Mouse (Mus musculus) midbrain, embryonic 13.5 days (tissue): ENCODE results near the gene Hist1h4b. TPM values are rescaled to one million over a fixed set of nuclear protein-coding genes. Genes with fewer than 3 reads are reported as not detected.
A peak's percentile ranks its signal among the peaks of the same experiment; 100 is the strongest.
"Not testable (repeated sequence)": the region's sequence is repeated elsewhere in the genome, so short reads cannot be mapped to it uniquely, and the experiment has no call there.

Source experiments
- ATAC-seq: fragments of 200-750 bp; cut with Nextera tagmentation; 2 replicates; pipeline ENCODE4 v1.8.0; 2017; ENCODE audit warnings: mild to moderate bottlenecking, moderate TSS enrichment, moderate library complexity
- H3K27ac ChIP-seq: fragments of 300-500 bp; sonication (generic); 2 replicates; pipeline ENCODE4 v1.5.1; 2015; ENCODE audit warnings: inconsistent platforms, mild to moderate bottlenecking, moderate library complexity
- H3K27me3 ChIP-seq: fragments of 300-500 bp; sonication (generic); 2 replicates; pipeline ENCODE4 v1.6.1; 2015; ENCODE audit warnings: mild to moderate bottlenecking, inconsistent platforms
- H3K36me3 ChIP-seq: fragments of 300-500 bp; sonication (generic); 2 replicates; pipeline ENCODE4 v1.6.1; 2015; ENCODE audit warnings: mild to moderate bottlenecking, inconsistent platforms
- H3K4me1 ChIP-seq: fragments of 300-500 bp; sonication (generic); replicated peaks from 2 replicates; pipeline ENCODE4 v1.6.1; 2015; ENCODE audit warnings: inconsistent platforms
- H3K4me2 ChIP-seq: fragments of 300-500 bp; sonication (generic); replicated peaks from 2 replicates; pipeline ENCODE4 v1.6.1; 2015; ENCODE audit warnings: moderate library complexity, mild to moderate bottlenecking, inconsistent platforms
- H3K4me3 ChIP-seq: fragments of 300-500 bp; sonication (generic); replicated peaks from 2 replicates; pipeline ENCODE4 v1.5.1; 2015; ENCODE audit warnings: mild to moderate bottlenecking, inconsistent platforms
- H3K9ac ChIP-seq: fragments of 300-500 bp; sonication (generic); replicated peaks from 2 replicates; pipeline ENCODE4 v1.6.1; 2015; ENCODE audit warnings: mild to moderate bottlenecking, inconsistent platforms
- H3K9me3 ChIP-seq: fragments of 300-500 bp; sonication (generic); 2 replicates; pipeline ENCODE4 v1.6.1; 2016; ENCODE audit warnings: mild to moderate bottlenecking, inconsistent platforms
- WGBS: fragments of 180-500 bp; shearing (Covaris S2); methylation state at CpG from one replicate; pipeline ENCODE4 v1.1.7; 2015; 5-methylcytosine and 5-hydroxymethylcytosine counted together
- polyA plus RNA-seq: library from polyadenylated mRNA; unstranded; fragments of >200 nt; fragmentation: Nextera tagmentation; extraction: Ambion mirVana; gene quantifications from 2 replicates; pipeline ENCODE4 v1.2.1, GENCODE M21; 2015

Gene Hist1h4b
- polyA plus RNA-seq, 1 experiment from 2014 or later, result 4.6 TPM

DNA sequence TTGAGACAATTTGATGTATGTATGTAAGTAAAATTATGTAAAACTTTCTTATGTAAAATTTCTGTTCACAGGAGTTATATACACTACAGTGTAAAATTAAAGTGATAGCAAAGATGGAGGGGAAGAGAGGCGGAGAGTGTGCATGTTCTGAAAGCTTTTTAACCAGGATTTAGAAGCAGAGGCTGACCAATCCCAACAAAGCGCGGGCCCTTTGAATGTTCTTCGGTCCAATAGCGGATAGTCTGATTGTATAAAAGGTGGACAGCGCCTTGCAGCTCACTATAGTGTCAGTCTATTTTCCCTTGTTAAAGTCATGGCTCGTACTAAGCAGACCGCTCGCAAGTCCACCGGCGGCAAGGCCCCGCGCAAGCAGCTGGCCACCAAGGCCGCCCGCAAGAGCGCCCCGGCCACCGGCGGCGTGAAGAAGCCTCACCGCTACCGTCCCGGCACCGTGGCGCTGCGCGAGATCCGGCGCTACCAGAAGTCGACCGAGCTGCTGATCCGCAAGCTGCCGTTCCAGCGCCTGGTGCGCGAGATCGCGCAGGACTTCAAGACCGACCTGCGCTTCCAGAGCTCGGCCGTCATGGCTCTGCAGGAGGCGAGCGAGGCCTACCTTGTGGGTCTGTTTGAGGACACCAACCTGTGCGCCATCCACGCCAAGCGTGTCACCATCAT lies 4.6 kb upstream of the Hist1h4b start, which contains the start of gene Hist1h3b:
Hist1h3b (plus strand) TSS at position 201 of the 675 bp plus-strand sequence.
- H3K27me3 ChIP-seq, H3K36me3 ChIP-seq, H3K9me3 ChIP-seq: not testable (repeated sequence)
- Histone ChIP-seq H3K27ac (peak within 1 kb of the TSS; percentile 93), H3K4me2 (peak within 1 kb of the TSS; percentile 68), H3K9ac (peak within 1 kb of the TSS; percentile 61), H3K4me3 (peak within 1 kb of the TSS; percentile 43), H3K4me1 (peaks cover 23% of the 10 kb centered on the region)
- ATAC-seq, result peak; percentile 85
- 0% methylated on average over 17 of the region's 47 CpGs for WGBS

DNA sequence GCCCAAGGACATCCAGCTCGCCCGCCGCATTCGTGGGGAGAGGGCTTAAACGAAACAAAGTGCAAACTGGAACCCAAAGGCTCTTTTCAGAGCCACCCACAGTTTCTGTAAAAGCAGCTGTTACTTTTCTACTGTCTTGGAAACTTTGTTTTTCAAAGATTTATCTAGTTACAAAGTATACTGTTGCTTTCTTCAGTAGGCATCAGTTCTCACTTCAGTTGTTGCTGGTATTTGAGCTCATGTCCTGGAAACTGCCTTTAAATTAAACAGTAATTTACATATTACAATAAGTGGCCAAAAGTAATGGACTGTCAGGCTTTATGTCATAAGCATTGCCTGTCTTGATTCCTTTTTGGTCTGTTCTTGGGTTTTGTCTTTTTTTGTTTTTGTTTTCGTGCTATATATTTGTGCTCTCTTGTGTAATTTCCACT lies 4.1 kb upstream of the Hist1h4b start:
- Histone ChIP-seq H3K9me3 (no peaks in the 10 kb centered on the region), H3K27me3 (no peaks in the 10 kb centered on the region), H3K4me2 (peak overlapping the region; percentile 56), H3K36me3 (no peaks in the 10 kb centered on the region), H3K9ac (no peak overlapping the region), H3K4me3 (peak overlapping the region; percentile 28), H3K4me1 (peaks cover 23% of the 10 kb centered on the region), H3K27ac (0 out of 2 replicates have a peak overlapping the region, but pooled peaks have one; percentile 15)
- WGBS, result 2% methylated on average over 6 of the region's 6 CpGs
- no peak for ATAC-seq

DNA sequence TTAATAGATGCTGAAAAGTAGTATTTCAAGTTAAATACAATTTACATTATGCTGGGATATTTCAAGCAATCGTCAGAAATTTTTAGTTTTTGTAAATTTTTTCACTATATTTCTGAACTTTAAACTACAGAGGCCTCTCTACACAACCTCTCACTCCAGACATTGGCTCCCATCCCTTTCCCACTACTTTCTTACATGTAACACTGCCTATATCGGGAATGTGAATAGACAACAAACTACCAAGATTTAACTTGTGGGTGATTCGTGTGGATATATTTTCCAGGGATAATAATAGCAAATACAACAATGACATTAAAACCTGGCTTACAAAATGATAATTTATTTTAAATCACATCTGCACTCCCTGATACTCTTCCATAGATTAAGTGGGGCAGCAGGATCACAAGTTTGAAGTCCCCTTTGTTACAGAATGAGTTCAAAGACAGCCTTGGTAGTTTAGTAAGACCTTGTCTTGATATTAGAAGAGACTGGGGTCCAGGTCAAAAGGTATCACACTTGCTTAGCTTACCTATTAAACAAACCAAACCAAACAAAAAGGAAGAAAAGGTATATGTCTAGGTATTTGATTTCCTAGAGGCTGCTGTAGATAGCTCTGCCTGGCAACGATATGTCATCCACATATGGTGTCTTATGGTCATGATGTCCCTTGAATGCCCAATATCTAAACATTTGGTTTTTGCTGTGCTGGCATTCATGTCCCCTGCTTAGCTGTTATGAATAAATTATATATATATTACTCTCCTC lies 3.3 kb upstream of the Hist1h4b start:
- Histone ChIP-seq H3K4me2 (peak overlapping the region; percentile 56; the same call in 1 of the 2 replicates), H3K9me3 (no peaks in the 10 kb centered on the region), H3K27ac (no peak overlapping the region), H3K9ac (no peak overlapping the region), H3K27me3 (no peaks in the 10 kb centered on the region), H3K4me1 (peaks cover 15% of the 10 kb centered on the region), H3K4me3 (no peak overlapping the region), H3K36me3 (no peaks in the 10 kb centered on the region)
- WGBS, result 60% methylated on average over 4 of the region's 4 CpGs
- ATAC-seq, result no peak

DNA sequence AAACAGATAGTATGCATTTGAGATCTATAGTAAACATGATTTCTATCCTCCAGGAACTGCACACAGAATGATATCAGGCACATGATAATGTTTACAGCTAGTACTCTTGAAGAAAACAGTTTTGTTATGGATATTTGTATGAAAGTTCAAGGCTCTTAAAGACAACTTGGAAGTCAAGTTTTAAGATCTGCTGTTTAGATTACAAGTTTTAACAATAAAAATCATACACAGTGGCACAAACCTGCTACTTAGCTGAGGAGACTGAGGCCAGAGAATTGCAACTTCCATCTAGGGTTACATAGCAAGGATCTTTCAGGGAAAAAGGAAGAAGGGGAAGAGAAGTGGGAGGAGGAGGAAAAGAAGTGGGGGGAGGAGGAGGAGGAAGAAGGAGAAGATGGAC lies 1.8 kb upstream of the Hist1h4b start:
- H3K4me1 ChIP-seq, result peaks cover 18% of the 10 kb centered on the region
- no peak for ATAC-seq
- no peaks in the 10 kb centered on the region for H3K27me3 ChIP-seq
- H3K9ac ChIP-seq, result no peak overlapping the region
- H3K9me3 ChIP-seq, result no peaks in the 10 kb centered on the region
- no peak overlapping the region for H3K27ac ChIP-seq
- no peak overlapping the region for H3K4me2 ChIP-seq
- H3K4me3 ChIP-seq, result no peak overlapping the region
- H3K36me3 ChIP-seq, result no peaks in the 10 kb centered on the region

DNA sequence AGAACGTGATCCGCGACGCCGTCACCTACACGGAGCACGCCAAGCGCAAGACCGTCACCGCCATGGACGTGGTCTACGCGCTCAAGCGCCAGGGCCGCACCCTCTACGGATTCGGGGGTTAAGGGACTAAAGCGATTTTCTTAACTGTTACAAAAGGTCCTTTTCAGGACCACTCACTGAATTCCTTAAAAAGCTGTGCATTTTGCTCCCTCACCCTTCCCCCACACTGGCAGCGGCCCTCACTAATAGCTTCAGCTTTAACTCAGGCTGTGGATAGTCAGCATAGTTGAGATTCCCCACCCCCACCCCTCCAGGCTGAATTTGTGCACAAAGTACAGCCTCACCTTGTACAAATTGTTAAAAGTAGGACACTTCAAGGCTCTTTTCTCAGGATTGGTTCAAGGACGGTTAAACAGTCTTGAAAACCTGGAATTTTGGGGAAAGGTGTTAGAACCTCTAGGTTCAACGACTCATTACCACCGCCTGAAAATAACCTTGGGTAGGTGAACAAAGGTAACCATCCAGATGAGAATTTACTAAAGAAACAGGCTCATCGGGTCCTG lies 479 bp downstream of the Hist1h4b start:
- peak; percentile 18; the same call in 1 of the 2 replicates for ATAC-seq
- no peaks in the 10 kb centered on the region for H3K9me3 ChIP-seq
- peak overlapping the region; percentile 64 for H3K9ac ChIP-seq
- H3K36me3 ChIP-seq, result no peaks in the 10 kb centered on the region
- H3K27ac ChIP-seq, result peak overlapping the region; percentile 82
- 2% methylated on average over 19 of the region's 23 CpGs for WGBS
- H3K4me1 ChIP-seq, result peaks cover 24% of the 10 kb centered on the region
- H3K27me3 ChIP-seq, result no peaks in the 10 kb centered on the region
- H3K4me2 ChIP-seq, result peak overlapping the region; percentile 64
- peak overlapping the region; percentile 38 for H3K4me3 ChIP-seq

DNA sequence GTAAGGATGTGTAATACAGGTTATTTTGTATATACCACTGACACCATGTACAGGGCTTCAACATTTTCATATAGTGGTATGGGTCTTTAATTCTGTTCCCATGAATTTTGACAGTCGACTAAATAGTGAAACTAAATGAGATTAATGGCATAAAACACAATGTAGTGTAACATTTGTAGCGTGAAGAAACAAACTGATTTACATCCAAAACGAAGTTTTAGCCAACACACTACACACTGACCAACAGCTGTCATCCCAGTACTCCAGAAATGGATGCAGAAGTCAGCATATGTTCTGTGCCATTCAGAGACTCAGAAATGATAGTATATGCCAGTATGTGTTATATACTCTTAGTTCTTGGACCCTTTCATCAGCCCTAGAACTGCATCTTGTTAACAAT lies 1.1 kb downstream of the Hist1h4b start:
- peaks cover 23% of the 10 kb centered on the region for H3K4me1 ChIP-seq
- no peak overlapping the region for H3K4me3 ChIP-seq
- H3K27ac ChIP-seq, result no peak overlapping the region
- no peak overlapping the region for H3K9ac ChIP-seq
- no peak overlapping the region for H3K4me2 ChIP-seq
- ATAC-seq, result no peak
- 50% methylated on average over 3 of the region's 3 CpGs for WGBS
- no peaks in the 10 kb centered on the region for H3K36me3 ChIP-seq
- H3K9me3 ChIP-seq, result no peaks in the 10 kb centered on the region
- H3K27me3 ChIP-seq, result no peaks in the 10 kb centered on the region

DNA sequence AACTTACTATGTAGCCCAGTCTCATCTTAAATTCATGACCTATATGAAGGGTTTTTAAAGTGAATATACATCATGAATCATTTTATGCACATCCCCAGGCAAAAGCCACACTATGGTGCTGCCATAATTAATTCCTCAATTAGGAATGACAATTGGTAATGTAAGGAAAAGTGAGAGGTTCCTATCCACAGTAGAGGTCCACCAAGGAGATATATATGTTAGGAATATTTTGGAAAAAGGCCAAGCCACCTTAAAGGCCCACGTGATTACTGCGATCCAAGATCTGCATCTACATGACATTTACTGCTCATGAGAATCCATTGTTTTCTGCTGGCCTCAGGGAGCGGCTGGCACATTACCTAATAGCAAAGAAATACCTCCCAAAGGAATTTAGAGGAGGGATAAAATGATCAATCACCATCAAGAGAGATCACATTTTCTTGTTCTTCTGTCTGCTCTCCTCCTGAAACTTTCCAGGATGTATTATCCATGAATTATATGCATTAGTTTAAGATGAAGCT lies 2.5 kb downstream of the Hist1h4b start:
- Histone ChIP-seq H3K4me2 (no peak overlapping the region), H3K9ac (no peak overlapping the region), H3K27ac (no peak overlapping the region), H3K27me3 (no peaks in the 10 kb centered on the region), H3K9me3 (no peaks in the 10 kb centered on the region), H3K36me3 (no peaks in the 10 kb centered on the region), H3K4me1 (peaks cover 32% of the 10 kb centered on the region), H3K4me3 (no peak overlapping the region)
- ATAC-seq, result no peak
- WGBS, result 83% methylated on average over 3 of the region's 3 CpGs

DNA sequence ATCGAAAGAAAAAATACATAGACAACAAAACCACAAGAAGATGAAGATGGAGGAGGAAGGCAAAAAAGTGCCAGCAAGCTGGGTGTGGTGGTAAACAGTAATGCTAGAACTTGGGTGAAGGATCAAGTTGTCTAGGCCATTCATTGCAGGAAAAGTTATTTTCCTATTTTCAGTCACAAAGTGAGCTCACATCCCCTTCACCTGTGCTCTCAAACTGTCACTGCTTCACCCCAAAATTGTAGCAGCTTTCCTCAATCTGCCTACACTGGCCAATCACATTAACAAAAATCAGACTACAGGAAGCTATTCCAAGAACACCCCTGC lies 3.1 kb downstream of the Hist1h4b start:
- Histone ChIP-seq H3K4me2 (peak overlapping the region; percentile 87), H3K4me1 (peaks cover 35% of the 10 kb centered on the region), H3K9me3 (no peaks in the 10 kb centered on the region), H3K4me3 (peak overlapping the region; percentile 59), H3K27me3 (no peaks in the 10 kb centered on the region), H3K27ac (peak overlapping the region; percentile 84; the same call in 1 of the 2 replicates), H3K9ac (peak overlapping the region; percentile 66; the same call in 1 of the 2 replicates), H3K36me3 (no peaks in the 10 kb centered on the region)
- 74% methylated on average over 1 of the region's 1 CpGs for WGBS
- ATAC-seq, result no peak

DNA sequence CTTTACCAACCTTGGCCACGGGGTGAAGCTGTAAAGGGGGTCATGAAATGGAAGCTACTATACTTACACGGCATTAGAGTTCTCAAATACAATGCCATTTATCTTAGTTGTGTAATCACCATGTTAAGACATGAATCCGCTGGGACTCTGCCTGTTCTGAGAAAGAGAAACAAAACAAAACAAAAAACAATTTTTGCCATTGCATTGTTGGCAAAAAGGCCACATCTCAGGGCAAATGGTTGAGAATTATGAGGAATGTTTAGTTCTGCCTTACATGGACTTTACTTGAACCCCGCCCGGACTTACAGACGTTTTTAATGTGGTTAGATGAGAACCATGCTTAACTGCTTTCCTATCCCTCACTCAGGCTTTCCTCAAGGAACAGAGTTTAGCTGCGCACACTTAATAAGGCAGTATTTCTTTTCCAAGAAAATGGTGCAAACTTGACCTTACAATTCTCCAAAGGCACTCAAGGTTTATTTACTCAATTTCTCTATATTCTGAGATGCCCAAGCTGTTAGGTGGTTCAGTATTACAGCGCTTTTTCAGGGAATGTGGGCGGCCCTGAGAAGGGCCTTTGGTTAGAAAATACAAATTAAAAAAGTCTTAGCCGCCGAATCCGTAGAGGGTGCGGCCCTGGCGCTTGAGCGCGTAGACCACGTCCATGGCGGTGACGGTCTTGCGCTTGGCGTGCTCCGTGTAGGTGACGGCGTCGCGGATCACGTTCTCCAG lies 3.6 kb downstream of the Hist1h4b start:
- H3K4me1 ChIP-seq, result peaks cover 35% of the 10 kb centered on the region
- H3K27me3 ChIP-seq, result no peaks in the 10 kb centered on the region
- peak overlapping the region; percentile 66 for H3K9ac ChIP-seq
- no peak for ATAC-seq
- no peaks in the 10 kb centered on the region for H3K9me3 ChIP-seq
- H3K36me3 ChIP-seq, result no peaks in the 10 kb centered on the region
- 2% methylated on average over 22 of the region's 27 CpGs for WGBS
- H3K4me2 ChIP-seq, result peak overlapping the region; percentile 87
- H3K27ac ChIP-seq, result peak overlapping the region; percentile 84
- peak overlapping the region; percentile 59 for H3K4me3 ChIP-seq

DNA sequence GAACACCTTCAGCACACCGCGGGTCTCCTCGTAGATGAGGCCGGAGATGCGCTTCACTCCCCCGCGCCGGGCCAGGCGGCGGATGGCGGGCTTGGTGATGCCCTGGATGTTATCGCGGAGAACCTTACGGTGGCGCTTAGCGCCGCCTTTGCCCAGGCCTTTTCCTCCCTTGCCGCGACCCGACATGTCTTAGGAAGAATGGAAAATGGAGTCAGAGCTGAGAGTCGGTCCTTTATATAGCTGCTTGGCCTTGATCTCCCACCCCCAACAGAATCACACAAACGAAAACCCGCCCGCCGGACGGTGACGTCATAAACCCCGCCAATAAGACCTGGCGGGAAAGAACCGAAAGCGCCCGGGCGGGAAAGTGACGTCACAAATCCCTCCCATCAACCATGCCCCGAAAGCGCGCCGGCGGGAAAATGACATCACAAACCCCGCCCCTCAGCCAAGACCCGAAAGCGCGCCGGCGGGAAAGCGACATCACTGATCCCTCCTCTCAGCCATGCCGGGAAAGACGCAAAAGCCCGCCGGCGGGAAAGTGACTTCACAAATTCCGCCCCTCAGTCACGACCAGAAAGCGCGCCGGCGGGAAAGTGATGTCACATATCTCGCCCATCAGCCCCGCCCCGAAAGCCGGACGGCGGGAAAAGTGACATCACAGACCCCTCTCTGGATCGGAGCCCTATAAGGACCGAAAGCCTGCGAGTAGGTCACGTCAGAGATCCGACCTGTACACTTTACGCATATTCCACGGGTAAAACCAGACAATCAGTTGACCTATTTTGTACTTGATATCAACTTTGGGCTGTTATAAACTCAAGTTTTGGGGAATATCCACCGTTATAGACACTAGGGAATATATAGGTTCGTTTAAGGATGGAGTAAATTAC lies 4.4 kb downstream of the Hist1h4b start, which contains the start of gene Hist1h4a:
Hist1h4a (minus strand) TSS at position 259 of the 893 bp plus-strand sequence.
- under 1% methylated on average over 61 of the region's 72 CpGs for WGBS
- H3K27me3 ChIP-seq, result no peaks in the 10 kb centered on the region
- peak within 1 kb of the TSS; percentile 59 for H3K4me3 ChIP-seq
- H3K36me3 ChIP-seq, result no peaks in the 10 kb centered on the region
- peak; percentile 82 for ATAC-seq
- peak within 1 kb of the TSS; percentile 66 for H3K9ac ChIP-seq
- peak within 1 kb of the TSS; percentile 87 for H3K4me2 ChIP-seq
- peak within 1 kb of the TSS; percentile 84 for H3K27ac ChIP-seq
- H3K4me1 ChIP-seq, result peaks cover 35% of the 10 kb centered on the region
- H3K9me3 ChIP-seq, result no peaks in the 10 kb centered on the region
